Mouse (Mus musculus) CH12.LX (cell line): ENCODE results near the gene Cntfr. TPM values are rescaled to one million over a fixed set of nuclear protein-coding genes. Genes with fewer than 3 reads are reported as not detected.

Source experiments
- DNase-seq: peaks from one replicate; pipeline ENCODE4 v3.0.0-alpha.2; 2013; ENCODE audit errors: extremely low read depth
- H3K27ac ChIP-seq: 2 replicates; pipeline ENCODE4 v1.5.1; 2012; ENCODE audit warnings: low read depth, mild to moderate bottlenecking, control low read depth, moderate library complexity; ENCODE audit not compliant: insufficient read depth
- H3K27me3 ChIP-seq: replicated peaks from 2 replicates; pipeline ENCODE3; 2012; ENCODE audit warnings: inconsistent platforms
- H3K36me3 ChIP-seq, 2 experiments: replicated peaks in 1 of 2; 2 replicates each; pipeline versions ENCODE3 to v1.6.1; 2012; ENCODE audit warnings: inconsistent platforms in 1 of 2, low read length in 1 of 2, mild to moderate bottlenecking in 1 of 2, mixed read lengths in 1 of 2, moderate library complexity in 1 of 2; ENCODE audit not compliant: control insufficient read depth in 1 of 2, insufficient read depth in 1 of 2
- H3K4me1 ChIP-seq, 2 experiments: 2 replicates each; pipeline ENCODE4 v1.6.1; 2012; ENCODE audit warnings: inconsistent platforms in 1 of 2, moderate library complexity in 1 of 2; ENCODE audit not compliant: insufficient read depth in 2 of 2, control insufficient read depth in 1 of 2
- H3K4me2 ChIP-seq: 2 replicates; pipeline ENCODE4 v1.6.1; 2012; ENCODE audit warnings: low read depth, mild to moderate bottlenecking, control low read depth; ENCODE audit not compliant: poor library complexity, insufficient read depth, severe bottlenecking
- H3K4me3 ChIP-seq, 3 experiments: fragments of 150-350 bp in 1 of 3; sonication (generic) in 1 of 3; replicated peaks in 1 of 3; 2 replicates each; pipeline versions ENCODE3 to v1.5.1; 2011 to 2012; ENCODE audit warnings: low read depth in 2 of 3, low read length in 2 of 3, mild to moderate bottlenecking in 2 of 3, moderate library complexity in 2 of 3, control low read depth in 1 of 3, improper control_type of control experiment in 1 of 3, inconsistent platforms in 1 of 3, mixed read lengths in 1 of 3; ENCODE audit not compliant: poor library complexity in 1 of 3
- H3K79me2 ChIP-seq: replicated peaks from 2 replicates; pipeline ENCODE4 v1.6.1; 2012; ENCODE audit warnings: mild to moderate bottlenecking, moderate library complexity; ENCODE audit not compliant: control insufficient read depth, poor library complexity, insufficient read depth, severe bottlenecking; ENCODE audit errors: extremely low read depth
- H3K9ac ChIP-seq: 2 replicates; pipeline ENCODE4 v1.6.1; 2012; ENCODE audit warnings: low read depth, mild to moderate bottlenecking, control low read depth, moderate library complexity; ENCODE audit not compliant: insufficient read depth
- H3K9me3 ChIP-seq: replicated peaks from 2 replicates; pipeline ENCODE3; 2012; ENCODE audit warnings: low read length, inconsistent platforms, mixed read lengths
- BHLHE40 ChIP-seq: IDR thresholded peaks from 2 replicates; pipeline ENCODE4 v1.6.1; 2011; ENCODE audit warnings: mild to moderate bottlenecking, low read depth, low read length, improper control_type of control experiment
- E2F4 ChIP-seq: IDR thresholded peaks from 2 replicates; pipeline ENCODE4 v1.6.1; 2011; ENCODE audit warnings: low read depth, low read length, improper control_type of control experiment; ENCODE audit not compliant: insufficient replicate concordance
- ELF1 ChIP-seq: IDR thresholded peaks from 2 replicates; pipeline ENCODE4 v1.6.1; 2014; ENCODE audit warnings: low read depth, mild to moderate bottlenecking, inconsistent platforms, low read length, improper control_type of control experiment
- EP300 ChIP-seq: IDR thresholded peaks from 2 replicates; pipeline ENCODE4 v1.6.1; 2011; ENCODE audit warnings: low read length, improper control_type of control experiment
- IRF4 ChIP-seq: IDR thresholded peaks from 2 replicates; pipeline ENCODE4 v1.6.1; 2014; ENCODE audit warnings: low read depth, mild to moderate bottlenecking, inconsistent platforms, low read length, improper control_type of control experiment
- JUN ChIP-seq: IDR thresholded peaks from 2 replicates; pipeline ENCODE4 v1.6.1; 2011; ENCODE audit warnings: low read depth, mild to moderate bottlenecking, low read length, improper control_type of control experiment, moderate library complexity; ENCODE audit not compliant: insufficient read depth
- JUND ChIP-seq: conservative IDR thresholded peaks from 2 replicates; pipeline ENCODE4 v1.6.1; 2011; ENCODE audit warnings: low read depth, low read length, improper control_type of control experiment
- MAZ ChIP-seq: IDR thresholded peaks from 2 replicates; pipeline ENCODE4 v1.6.1; 2012; ENCODE audit warnings: low read depth, mild to moderate bottlenecking, inconsistent platforms, low read length, improper control_type of control experiment, moderate library complexity
- MEF2A ChIP-seq: IDR thresholded peaks from 2 replicates; pipeline ENCODE4 v1.6.1; 2014; ENCODE audit warnings: low read depth, mild to moderate bottlenecking, inconsistent platforms, low read length, improper control_type of control experiment, borderline replicate concordance
- MXI1 ChIP-seq: IDR thresholded peaks from 2 replicates; pipeline ENCODE4 v1.6.1; 2011; ENCODE audit warnings: mild to moderate bottlenecking, low read depth, low read length, improper control_type of control experiment
- MYC ChIP-seq: IDR thresholded peaks from 2 replicates; pipeline ENCODE4 v1.6.1; 2011; ENCODE audit warnings: low read depth, mild to moderate bottlenecking, improper control_type of control experiment, low read length
- NELFE ChIP-seq: IDR thresholded peaks from 2 replicates; pipeline ENCODE4 v1.6.1; 2011; ENCODE audit warnings: low read depth, low read length, improper control_type of control experiment
- PAX5 ChIP-seq: IDR thresholded peaks from 2 replicates; pipeline ENCODE4 v1.6.1; 2012; ENCODE audit warnings: low read length, inconsistent platforms, mixed read lengths
- POLR2AphosphoS2 ChIP-seq: IDR thresholded peaks from 2 replicates; pipeline ENCODE4 v1.6.1; 2011; ENCODE audit warnings: low read depth, low read length, improper control_type of control experiment
- RCOR1 ChIP-seq: conservative IDR thresholded peaks from 2 replicates; pipeline ENCODE4 v1.6.1; 2012; ENCODE audit warnings: low read depth, mild to moderate bottlenecking, inconsistent platforms, low read length, improper control_type of control experiment
- SIN3A ChIP-seq: IDR thresholded peaks from 2 replicates; pipeline ENCODE4 v1.6.1; 2012; ENCODE audit warnings: low read length, improper control_type of control experiment, inconsistent platforms
- SMC3 ChIP-seq: IDR thresholded peaks from 2 replicates; pipeline ENCODE4 v1.6.1; 2011; ENCODE audit warnings: low read depth, low read length, improper control_type of control experiment
- TCF12 ChIP-seq: IDR thresholded peaks from 2 replicates; pipeline ENCODE4 v1.6.1; 2014; ENCODE audit warnings: low read depth, mild to moderate bottlenecking, inconsistent platforms, low read length, improper control_type of control experiment
- UBTF ChIP-seq: IDR thresholded peaks from 2 replicates; pipeline ENCODE4 v1.6.1; 2012; ENCODE audit warnings: low read depth, mild to moderate bottlenecking, inconsistent platforms, low read length, improper control_type of control experiment, moderate library complexity
- USF2 ChIP-seq: conservative IDR thresholded peaks from 2 replicates; pipeline ENCODE4 v1.6.1; 2011; ENCODE audit warnings: low read depth, low read length, improper control_type of control experiment
- ZMIZ1 ChIP-seq: IDR thresholded peaks from 2 replicates; pipeline ENCODE4 v1.6.1; 2012; ENCODE audit warnings: low read depth, mild to moderate bottlenecking, inconsistent platforms, low read length, improper control_type of control experiment
- ZNF384 ChIP-seq: IDR thresholded peaks from 2 replicates; pipeline ENCODE4 v1.6.1; 2012; ENCODE audit warnings: low read depth, low read length, improper control_type of control experiment, inconsistent platforms
- dilution Hi-C: fragments of 300-500 bp; cut with MboI; formaldehyde crosslinking; loops from 2 replicates; pipeline ENCODE4 v1.14.3; 2020; ENCODE audit warnings: low sequenced_read_pairs; ENCODE audit not compliant: extremely low pct_unique_long_range_greater_than_20kb, extremely low pct_ligation_motif_present
- in situ Hi-C: fragments of 300-500 bp; cut with MboI; formaldehyde crosslinking; loops from 3 replicates; pipeline ENCODE4 v1.14.3; 2019; ENCODE audit warnings: low sequenced_read_pairs, low pct_ligation_motif_present, low pct_unique_long_range_greater_than_20kb, mixed read lengths
- polyA plus RNA-seq: library from polyadenylated mRNA; unstranded; fragments of >175 nt; gene quantifications from 2 replicates; pipeline ENCODE4 v1.2.1, GENCODE M21; 2012; ENCODE audit warnings: low read depth; ENCODE audit not compliant: insufficient read length
- total RNA-seq, 2 experiments: library from RNA; depleted of rRNA; stranded (reverse); fragments of 300-350 nt in 1 of 2; fragments of >200 nt in 1 of 2; gene quantifications; 2 replicates each; pipeline ENCODE4 v1.2.3; 2012 to 2014

The Cntfr gene
- total and polyA plus RNA-seq, 3 experiments = not detected

DNA sequence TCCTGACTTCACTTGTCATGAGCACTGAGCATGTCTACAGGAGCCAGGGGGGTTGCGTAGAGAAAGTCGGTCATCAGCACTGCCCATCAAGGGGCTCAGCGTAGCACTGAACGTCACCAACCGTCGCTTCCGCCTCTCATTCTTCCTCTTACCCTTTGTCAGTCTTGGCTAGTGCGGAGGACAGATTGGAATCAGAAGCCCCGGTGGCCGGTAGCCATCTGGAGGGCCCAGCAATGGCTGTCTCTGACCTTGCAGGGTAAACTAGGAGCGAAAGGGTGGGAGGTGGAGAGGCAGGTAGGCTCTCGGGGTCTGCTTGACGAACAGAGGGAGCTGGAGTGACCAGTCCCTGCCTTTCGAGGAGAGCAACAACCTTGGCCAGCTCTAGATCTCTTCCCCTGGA, 74.8 kb downstream of the Cntfr start:
- Histone ChIP-seq H3K79me2 (no peaks in the 10 kb centered on the region), H3K27me3 (peaks cover 9% of the 10 kb centered on the region), H3K4me1 (peaks cover 3 to 19% of the 10 kb centered on the region in 2 experiments; a peak in 3 of 4 replicates), H3K27ac (no peak overlapping the region), H3K36me3 (no peaks in the 10 kb centered on the region), H3K9ac (no peak overlapping the region), H3K9me3 (no peaks in the 10 kb centered on the region), H3K4me3 (no peak overlapping the region), H3K4me2 (no peak overlapping the region)
- TF ChIP-seq JUN (no peak), MXI1 (no peak), ZNF384 (no peak), POLR2AphosphoS2 (no peak), ZMIZ1 (no peak), JUND (no peak), NELFE (no peak), USF2 (no peak), BHLHE40 (no peak), PAX5 (no peak), IRF4 (no peak)
- dilution Hi-C loops (no loop called here), in situ Hi-C loops (no loop called here)
- DNase-seq = no peak

DNA sequence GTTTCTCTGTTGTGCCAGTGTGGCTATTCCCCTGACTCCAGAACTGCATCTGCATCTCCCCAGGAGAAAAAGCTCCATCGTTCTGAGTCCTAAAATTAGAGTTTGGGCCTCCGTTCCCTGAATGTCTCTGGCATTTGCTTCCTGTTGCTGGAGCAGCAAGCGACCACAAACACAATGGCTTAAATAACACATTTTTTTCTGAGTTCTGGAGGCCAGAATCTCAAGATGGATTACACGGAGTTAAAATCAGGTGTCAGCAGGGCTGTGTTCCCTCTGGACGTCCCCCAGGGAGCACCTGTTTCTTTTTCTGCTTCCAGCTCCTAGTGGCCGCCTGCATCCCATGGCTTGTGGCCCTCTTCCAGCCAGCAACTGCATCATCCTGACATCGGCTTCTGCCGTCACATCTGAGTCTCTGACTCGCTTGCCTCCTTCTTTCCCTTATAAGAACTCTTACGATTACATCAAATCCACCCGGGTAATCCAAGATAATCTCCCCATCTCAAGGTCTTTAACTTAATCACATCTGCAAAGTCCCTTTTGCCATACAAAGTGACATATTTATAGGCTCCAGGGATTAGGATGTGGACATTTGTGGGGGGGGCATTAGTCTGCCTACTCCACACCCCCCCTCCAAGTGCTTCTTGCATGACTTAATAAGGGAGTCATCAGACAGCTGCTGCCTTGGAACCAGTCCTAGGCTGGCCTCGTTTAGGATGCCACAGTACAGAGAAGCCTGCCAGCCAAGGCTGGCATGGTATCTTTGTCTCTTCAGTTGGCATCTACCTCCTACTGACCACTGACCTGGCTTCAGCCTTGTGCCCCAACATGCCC, 77.8 kb downstream of the Cntfr start:
- Histone ChIP-seq H3K9me3 (no peaks in the 10 kb centered on the region), H3K4me3 (no peak overlapping the region), H3K27me3 (peaks cover 22% of the 10 kb centered on the region), H3K27ac (no peak overlapping the region), H3K36me3 (no peaks in the 10 kb centered on the region), H3K79me2 (no peaks in the 10 kb centered on the region), H3K4me1 (peaks cover 3 to 12% of the 10 kb centered on the region in 2 experiments; a peak in 2 of 4 replicates), H3K4me2 (no peak overlapping the region), H3K9ac (no peak overlapping the region)
- dilution Hi-C loops = no loop called here
- DNase-seq = no peak
- no peak for TF ChIP-seq BHLHE40
- TF ChIP-seq MAZ = no peak
- TF ChIP-seq MYC = no peak
- no peak for TF ChIP-seq E2F4
- TF ChIP-seq POLR2AphosphoS2 = no peak
- TF ChIP-seq ZNF384 = no peak
- no peak for TF ChIP-seq MXI1
- no peak for TF ChIP-seq SIN3A
- no peak for TF ChIP-seq EP300
- TF ChIP-seq RCOR1 = no peak
- no peak for TF ChIP-seq TCF12
- no peak for TF ChIP-seq ELF1
- no peak for TF ChIP-seq USF2
- no peak for TF ChIP-seq SMC3
- no peak for TF ChIP-seq MEF2A
- no peak for TF ChIP-seq ZMIZ1
- TF ChIP-seq UBTF = no peak
- in situ Hi-C loops = no loop called here
